Mouse (Mus musculus): ENCODE measurements at regions not wholly inside any gene's neighbourhood (a gene's known extent, or its start where the extent isn't known, plus 50 kb on each side); places are given as distances from the start of the nearest gene placed in this dataset.

DNA sequence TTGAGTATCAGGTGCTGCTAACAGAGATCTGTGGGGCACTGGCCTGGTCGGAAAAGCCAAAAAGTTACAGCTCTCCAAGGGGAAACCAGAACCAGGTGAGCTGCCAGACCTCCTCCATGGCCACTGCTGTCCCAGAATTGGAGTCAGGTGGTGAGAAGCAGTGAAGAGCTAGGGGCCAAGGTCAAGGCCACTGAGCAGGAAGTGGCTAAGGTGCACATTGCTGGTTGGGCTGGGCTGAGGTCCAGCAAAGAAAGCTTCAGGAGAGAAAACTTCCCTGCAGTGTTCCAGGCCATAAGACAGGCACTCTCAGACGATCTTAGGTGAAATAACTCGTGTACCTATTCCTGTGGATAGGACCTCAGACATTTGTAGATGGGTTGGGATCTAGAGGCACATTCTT lies 171.4 kb downstream of the Olfr1505 start:
- no peaks in the 10 kb centered on the region for H3K4me1 ChIP-seq (ENCODE audit: insufficient read depth)
- ATAC-seq, result no peak
- H3K9me3 ChIP-seq (ENCODE audit: low read length), result no peaks in the 10 kb centered on the region
- no peaks in the 10 kb centered on the region for H3K36me3 ChIP-seq (replicated peaks; ENCODE audit: insufficient read depth, low read length)
- no peak overlapping the region for H3K4me3 ChIP-seq (ENCODE audit: low read depth, low read length)
- H3K27me3 ChIP-seq (ENCODE audit: insufficient read depth, low read length), result no peaks in the 10 kb centered on the region
- DNase-seq, result no peak
- TF ChIP-seq CTCF (IDR thresholded peaks at IDR 0.05; ENCODE audit: low read depth) (no peak), EP300 (IDR thresholded peaks at IDR 0.05; ENCODE audit: low read depth) (no peak)
- WGBS (ENCODE audit: insufficient replicate concordance), result 61% methylated on average over 3 of the region's 3 CpGs
- no peak overlapping the region for H3K9ac ChIP-seq (replicated peaks)
- no peak overlapping the region for H3K27ac ChIP-seq (ENCODE audit: low read depth)
- no peak overlapping the region for H3K4me2 ChIP-seq (ENCODE audit: low read depth, low read length)

- 82% methylated on average over 3 of the region's 3 CpGs for WGBS (ENCODE audit: insufficient replicate concordance)
- no peak overlapping the region for H3K4me2 ChIP-seq (ENCODE audit: low read depth, low read length)
- H3K4me1 ChIP-seq (ENCODE audit: insufficient read depth), result no peaks in the 10 kb centered on the region
- no peak overlapping the region for H3K27ac ChIP-seq (ENCODE audit: low read depth)
- H3K9ac ChIP-seq (replicated peaks), result no peak overlapping the region
- ATAC-seq (no peak), DNase-seq (no peak)
- no peak overlapping the region for H3K4me3 ChIP-seq (ENCODE audit: low read depth, low read length)
- TF ChIP-seq CTCF (IDR thresholded peaks at IDR 0.05; ENCODE audit: low read depth) (no peak), EP300 (IDR thresholded peaks at IDR 0.05; ENCODE audit: low read depth) (no peak)
- H3K27me3 ChIP-seq (ENCODE audit: insufficient read depth, low read length), result no peaks in the 10 kb centered on the region
- no peaks in the 10 kb centered on the region for H3K36me3 ChIP-seq (replicated peaks; ENCODE audit: insufficient read depth, low read length)
- no peaks in the 10 kb centered on the region for H3K9me3 ChIP-seq (ENCODE audit: low read length)
Observed at GRCm38 (mm10) chr19:14090106-14090505, 176.8 kb downstream of the Olfr1505 start.

DNA sequence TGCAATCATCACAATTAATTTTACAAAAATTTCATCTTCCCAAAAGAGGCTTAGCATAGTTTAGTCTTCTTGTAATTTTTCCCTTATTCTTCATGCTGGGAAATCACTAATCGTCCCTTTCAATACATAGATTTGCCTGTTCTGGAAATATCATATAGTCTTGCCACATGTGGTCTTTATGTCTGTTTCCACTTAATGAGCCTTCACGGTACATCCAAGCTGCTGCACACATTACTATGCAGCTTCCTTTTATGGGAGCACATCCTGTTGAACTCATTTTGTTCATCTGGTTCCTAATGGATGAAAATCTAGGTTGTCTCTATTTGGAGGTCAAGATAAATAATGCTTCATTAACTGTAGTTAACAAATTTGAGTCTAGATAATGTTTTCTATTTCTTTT lies 180.9 kb downstream of the Olfr1505 start:
- no peak overlapping the region for H3K4me3 ChIP-seq (ENCODE audit: low read depth, low read length)
- 68% methylated on average over 2 of the region's 2 CpGs for WGBS (ENCODE audit: insufficient replicate concordance)

GRCm38 (mm10) chr19:14096187-14096586 lies 182.9 kb downstream of the Olfr1505 start:
- WGBS (ENCODE audit: insufficient replicate concordance), result 73% methylated on average over 5 of the region's 5 CpGs
- Histone ChIP-seq H3K27me3 (ENCODE audit: insufficient read depth, low read length) (no peaks in the 10 kb centered on the region), H3K4me3 (ENCODE audit: low read depth, low read length) (no peak overlapping the region), H3K36me3 (replicated peaks; ENCODE audit: insufficient read depth, low read length) (no peaks in the 10 kb centered on the region), H3K4me1 (ENCODE audit: insufficient read depth) (no peaks in the 10 kb centered on the region), H3K27ac (ENCODE audit: low read depth) (no peak overlapping the region), H3K9me3 (ENCODE audit: low read length) (no peaks in the 10 kb centered on the region), H3K9ac (replicated peaks) (no peak overlapping the region), H3K4me2 (ENCODE audit: low read depth, low read length) (no peak overlapping the region)
- ATAC-seq (no peak), DNase-seq (no peak)
- TF ChIP-seq EP300 (IDR thresholded peaks at IDR 0.05; ENCODE audit: low read depth), result no peak

More for the DNA sequence above, 180.9 kb downstream of the Olfr1505 start:
- Histone ChIP-seq H3K27me3 (ENCODE audit: insufficient read depth, low read length) (no peaks in the 10 kb centered on the region), H3K9me3 (ENCODE audit: low read length) (no peaks in the 10 kb centered on the region), H3K27ac (ENCODE audit: low read depth) (no peak overlapping the region), H3K36me3 (replicated peaks; ENCODE audit: insufficient read depth, low read length) (no peaks in the 10 kb centered on the region), H3K9ac (replicated peaks) (no peak overlapping the region), H3K4me1 (ENCODE audit: insufficient read depth) (no peaks in the 10 kb centered on the region), H3K4me2 (ENCODE audit: low read depth, low read length) (no peak overlapping the region)
- DNase-seq, result no peak
- ATAC-seq, result no peak
- TF ChIP-seq EP300 (IDR thresholded peaks at IDR 0.05; ENCODE audit: low read depth), result no peak
- no peak for TF ChIP-seq CTCF (IDR thresholded peaks at IDR 0.05; ENCODE audit: low read depth)

- Histone ChIP-seq H3K4me3 (ENCODE audit: low read depth, low read length) (no peak overlapping the region), H3K9ac (replicated peaks) (no peak overlapping the region), H3K36me3 (replicated peaks; ENCODE audit: insufficient read depth, low read length) (no peaks in the 10 kb centered on the region), H3K27ac (ENCODE audit: low read depth) (no peak overlapping the region), H3K4me1 (ENCODE audit: insufficient read depth) (no peaks in the 10 kb centered on the region), H3K27me3 (ENCODE audit: insufficient read depth, low read length) (no peaks in the 10 kb centered on the region), H3K9me3 (ENCODE audit: low read length) (no peaks in the 10 kb centered on the region), H3K4me2 (ENCODE audit: low read depth, low read length) (no peak overlapping the region)
- ATAC-seq (no peak), DNase-seq (no peak)
- 68% methylated on average over 4 of the region's 4 CpGs for WGBS (ENCODE audit: insufficient replicate concordance)
- TF ChIP-seq CTCF (IDR thresholded peaks at IDR 0.05; ENCODE audit: low read depth) (no peak), EP300 (IDR thresholded peaks at IDR 0.05; ENCODE audit: low read depth) (no peak)
Observed at GRCm38 (mm10) chr19:14109091-14109490, 195.8 kb downstream of the Olfr1505 start.

DNA sequence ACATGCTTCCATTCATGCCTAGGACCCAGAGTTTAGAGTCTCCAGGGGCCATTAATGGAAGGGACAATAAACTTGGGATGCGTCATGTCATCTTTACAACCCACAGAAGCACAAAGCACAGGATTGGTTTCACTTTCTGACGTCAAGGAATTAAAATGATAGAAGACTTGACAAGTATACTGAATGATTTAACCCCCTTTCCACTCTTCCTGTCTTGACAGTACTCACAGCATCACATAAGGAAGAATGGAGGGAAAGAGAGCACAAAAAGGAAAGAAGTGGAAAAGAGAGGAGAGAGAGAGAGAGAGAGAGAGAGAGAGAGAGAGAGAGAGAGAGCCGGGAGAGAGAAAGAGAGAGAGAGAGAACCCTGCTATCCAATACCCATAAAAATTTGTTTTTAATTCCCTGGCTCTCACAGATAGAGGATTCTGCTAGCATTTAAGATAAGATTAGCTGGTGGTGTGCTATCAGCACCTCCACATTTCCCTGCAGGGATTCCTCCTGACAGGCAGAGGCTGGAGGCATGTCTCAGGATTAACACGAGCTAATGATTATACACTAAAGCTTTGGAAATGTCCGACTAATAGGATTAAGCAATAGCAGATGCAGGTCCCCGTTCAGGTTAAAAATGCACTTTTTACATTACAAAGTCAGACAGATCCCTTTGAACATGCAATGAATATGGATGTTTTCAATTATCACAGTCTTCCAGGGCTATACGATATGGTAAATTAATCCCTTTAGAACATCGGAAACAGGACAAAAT lies 210.2 kb downstream of the Olfr1505 start:
- Histone ChIP-seq H3K4me3 (ENCODE audit: low read depth, low read length) (peak overlapping the region; percentile 22), H3K9ac (replicated peaks) (no peak overlapping the region), H3K36me3 (replicated peaks; ENCODE audit: insufficient read depth, low read length) (no peaks in the 10 kb centered on the region), H3K4me1 (ENCODE audit: insufficient read depth) (no peaks in the 10 kb centered on the region), H3K9me3 (ENCODE audit: low read length) (no peaks in the 10 kb centered on the region), H3K27me3 (ENCODE audit: insufficient read depth, low read length) (no peaks in the 10 kb centered on the region), H3K4me2 (ENCODE audit: low read depth, low read length) (peak overlapping the region; percentile 54), H3K27ac (ENCODE audit: low read depth) (no peak overlapping the region)
- WGBS (ENCODE audit: insufficient replicate concordance), result 24% methylated on average over 8 of the region's 8 CpGs
- DNase-seq (no peak), ATAC-seq (no peak)
- TF ChIP-seq EP300 (IDR thresholded peaks at IDR 0.05; ENCODE audit: low read depth) (no peak), CTCF (IDR thresholded peaks at IDR 0.05; ENCODE audit: low read depth) (no peak)
